Mouse (Mus musculus): ENCODE data around the gene Ddt.

Gene Ddt

DNA sequence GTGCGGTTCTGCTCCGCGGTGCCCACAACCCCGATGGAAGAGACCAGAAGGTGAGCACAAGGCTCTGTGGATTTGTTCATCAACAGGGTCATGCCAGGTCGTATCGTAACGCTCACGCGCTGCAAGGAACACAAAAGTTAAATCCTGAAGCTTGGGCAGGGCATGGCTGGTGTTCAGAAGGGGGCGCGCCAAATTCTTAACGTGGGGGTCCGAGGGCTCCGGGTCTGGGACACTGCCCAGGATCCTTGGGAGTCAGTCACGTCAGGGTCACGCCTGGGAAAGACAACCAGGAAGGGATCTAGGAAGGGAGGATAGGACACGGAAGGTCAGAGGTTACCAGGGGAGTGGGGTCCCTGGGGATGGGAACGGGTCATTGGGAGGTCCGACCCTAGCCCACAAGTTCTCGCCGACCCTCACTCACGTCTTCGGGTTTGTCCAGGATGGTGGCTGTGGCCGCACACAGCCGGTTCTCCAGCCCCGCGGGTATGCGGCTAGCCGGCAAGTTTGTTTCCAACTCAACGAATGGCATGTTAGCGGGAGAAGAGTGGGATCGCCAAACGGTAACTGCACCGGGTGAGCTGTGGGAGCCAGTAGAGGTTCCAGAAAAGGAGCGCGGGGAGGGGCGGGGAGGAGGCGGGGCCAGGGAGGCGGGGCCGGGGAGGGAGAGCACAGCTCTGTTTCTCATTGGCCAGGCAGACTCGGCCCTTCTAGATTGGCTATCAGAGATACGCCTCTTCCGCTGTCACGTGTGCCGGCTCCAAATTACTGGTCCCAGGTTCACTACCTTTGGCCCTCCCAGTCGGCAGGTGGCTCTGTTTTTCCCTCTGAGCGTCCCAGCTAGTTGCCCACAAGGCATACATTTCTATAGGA lies at the start of gene Ddt:
Ddt (minus strand) TSS at position 620 of the 870 bp plus-strand sequence.
- peak; percentile 94 for DNase-seq (ENCODE audit: low read depth, low spot score)

DNA sequence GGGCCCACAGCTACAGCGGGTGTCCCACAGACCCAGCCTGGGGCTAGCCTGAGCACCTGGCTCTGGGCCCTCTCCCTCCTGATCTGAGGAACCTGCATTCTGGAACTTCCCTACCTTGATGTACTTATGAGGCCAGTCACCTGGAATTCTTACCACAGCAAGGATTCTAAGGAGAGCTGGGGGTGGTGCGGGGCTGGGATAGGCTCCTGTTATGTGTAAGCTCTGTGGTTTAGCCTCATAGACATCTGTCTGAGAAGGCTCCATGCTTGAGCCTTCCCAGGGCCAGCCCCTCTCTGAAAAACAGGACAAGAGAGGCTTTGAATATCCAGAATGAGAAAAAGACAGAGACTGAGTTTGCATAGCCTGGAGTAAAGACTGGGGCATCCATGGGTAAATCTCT lies 49.2 kb upstream of the Ddt start, which contains the start of gene Gstt4:
Gstt4 (minus strand) TSS at position 101 of the 400 bp plus-strand sequence.
- no peak for DNase-seq (ENCODE audit: low read depth, low spot score)

DNA sequence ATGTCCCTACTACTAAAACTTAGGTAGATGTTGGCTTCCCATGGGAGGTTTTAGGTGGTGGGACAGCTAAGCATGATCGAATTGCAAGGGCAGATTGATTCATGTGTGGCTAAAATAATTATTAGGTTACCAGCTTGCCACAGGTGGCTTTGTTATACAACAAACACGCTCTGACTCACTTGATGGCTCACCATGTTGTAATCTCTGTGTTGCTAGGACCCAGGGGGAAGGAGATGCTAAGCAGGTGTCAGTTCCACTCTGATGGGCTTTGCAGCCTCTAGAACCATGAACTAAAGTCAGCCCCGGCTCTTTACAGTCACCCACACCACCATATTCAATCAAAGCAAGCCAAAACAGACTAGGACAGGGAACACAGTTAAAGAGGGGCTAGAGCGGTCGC lies 46.7 kb upstream of the Ddt start:
- DNase-seq (ENCODE audit: low read depth, low spot score), result no peak

DNA sequence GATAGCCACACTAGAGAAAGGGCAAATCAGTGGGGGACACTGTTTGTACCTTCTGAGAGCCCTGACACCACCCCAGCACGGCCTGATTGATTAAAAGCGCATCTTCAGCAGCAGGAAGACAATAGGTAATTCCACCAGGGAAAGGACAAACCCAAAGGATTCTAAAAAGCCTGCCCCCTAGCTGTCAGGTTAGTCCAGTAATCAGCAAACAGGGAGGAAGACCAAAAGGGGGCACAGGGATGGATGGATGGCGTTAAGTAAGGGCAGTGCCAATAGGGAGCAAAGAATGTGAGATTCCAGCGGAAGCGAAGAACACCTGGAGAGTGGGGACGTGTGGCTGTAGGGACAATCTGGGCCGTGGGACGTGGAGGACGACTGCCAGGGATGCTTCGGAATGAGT lies 45.4 kb upstream of the Ddt start:
- DNase-seq (ENCODE audit: low read depth, low spot score), result no peak

DNA sequence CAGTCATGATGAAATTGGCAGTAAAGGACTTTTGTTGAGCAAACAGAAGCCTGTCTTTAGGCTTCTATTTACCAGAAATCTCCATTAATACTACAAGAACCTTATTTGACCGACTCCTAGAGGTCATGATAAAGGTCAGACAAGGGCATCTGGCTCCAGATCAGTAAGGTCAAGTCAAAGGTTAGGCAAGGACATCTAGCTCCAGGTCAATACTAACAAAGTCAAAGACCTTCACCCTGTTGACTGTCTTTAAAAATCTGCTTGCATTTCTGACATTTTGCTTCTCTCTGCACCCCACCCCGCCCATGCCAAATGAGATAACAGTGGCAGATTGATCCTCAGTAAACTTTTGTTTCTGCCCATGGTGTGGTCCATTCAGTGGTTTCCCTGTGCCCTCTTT lies 31.0 kb upstream of the Ddt start:
- DNase-seq (ENCODE audit: low read depth, low spot score), result no peak

DNA sequence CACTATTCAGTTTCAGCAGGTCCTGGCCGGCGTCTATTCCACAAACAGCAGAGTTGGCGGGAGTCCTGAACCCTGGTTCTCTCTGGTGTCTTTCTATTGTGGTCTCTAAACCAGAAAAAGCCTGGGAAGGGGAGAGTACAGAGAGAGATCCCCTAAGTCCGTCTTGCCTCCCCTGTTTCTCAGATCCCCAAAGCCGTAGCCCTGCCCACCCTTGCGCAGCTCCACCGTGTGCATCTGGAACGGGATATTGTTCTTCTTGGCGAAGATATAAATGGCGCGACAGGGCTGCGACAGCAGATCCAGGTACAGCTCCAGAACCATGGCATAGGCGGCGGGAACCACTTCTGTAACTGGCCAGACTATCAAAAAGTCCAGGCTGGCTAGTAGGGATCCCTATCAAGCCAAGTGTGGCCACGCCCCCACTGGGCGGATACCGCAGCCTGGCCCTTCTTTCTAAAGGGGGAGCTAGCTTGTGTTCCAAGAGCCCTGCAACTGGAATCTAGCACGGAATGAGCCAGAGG lies 25.0 kb upstream of the Ddt start, which contains the start of gene Gstt1:
Gstt1 (minus strand) TSS at position 409 of the 521 bp plus-strand sequence.
- DNase-seq (ENCODE audit: low read depth, low spot score), result peak; percentile 20

DNA sequence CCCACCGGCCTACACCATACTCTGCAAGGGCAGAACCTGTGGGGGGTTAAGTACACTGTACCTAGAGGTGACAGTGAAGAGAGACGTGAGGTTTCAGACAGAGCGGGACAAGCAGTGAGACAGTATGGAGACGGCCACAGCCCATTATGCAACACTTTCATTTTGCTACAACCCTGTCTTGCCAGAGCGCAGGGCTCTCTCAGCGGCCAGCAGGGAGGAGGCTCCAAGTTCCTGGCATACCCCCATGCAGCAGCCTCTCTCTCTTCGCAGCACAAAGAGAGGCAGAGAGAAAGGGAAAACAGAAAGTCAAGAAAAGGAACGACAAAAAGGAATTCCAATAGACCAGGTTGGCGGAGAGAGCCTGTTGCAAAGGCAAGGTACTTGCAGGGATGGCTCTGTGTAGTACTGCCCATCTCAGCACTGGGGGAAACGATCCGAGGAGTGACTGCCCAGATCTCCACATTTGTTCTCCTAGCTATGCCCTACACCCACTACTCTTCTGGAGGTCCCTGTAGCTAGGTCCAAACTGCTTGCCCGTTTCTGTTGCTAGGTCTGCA lies 24.5 kb upstream of the Ddt start:
- peak; percentile 42 for DNase-seq (ENCODE audit: low read depth, low spot score)

DNA sequence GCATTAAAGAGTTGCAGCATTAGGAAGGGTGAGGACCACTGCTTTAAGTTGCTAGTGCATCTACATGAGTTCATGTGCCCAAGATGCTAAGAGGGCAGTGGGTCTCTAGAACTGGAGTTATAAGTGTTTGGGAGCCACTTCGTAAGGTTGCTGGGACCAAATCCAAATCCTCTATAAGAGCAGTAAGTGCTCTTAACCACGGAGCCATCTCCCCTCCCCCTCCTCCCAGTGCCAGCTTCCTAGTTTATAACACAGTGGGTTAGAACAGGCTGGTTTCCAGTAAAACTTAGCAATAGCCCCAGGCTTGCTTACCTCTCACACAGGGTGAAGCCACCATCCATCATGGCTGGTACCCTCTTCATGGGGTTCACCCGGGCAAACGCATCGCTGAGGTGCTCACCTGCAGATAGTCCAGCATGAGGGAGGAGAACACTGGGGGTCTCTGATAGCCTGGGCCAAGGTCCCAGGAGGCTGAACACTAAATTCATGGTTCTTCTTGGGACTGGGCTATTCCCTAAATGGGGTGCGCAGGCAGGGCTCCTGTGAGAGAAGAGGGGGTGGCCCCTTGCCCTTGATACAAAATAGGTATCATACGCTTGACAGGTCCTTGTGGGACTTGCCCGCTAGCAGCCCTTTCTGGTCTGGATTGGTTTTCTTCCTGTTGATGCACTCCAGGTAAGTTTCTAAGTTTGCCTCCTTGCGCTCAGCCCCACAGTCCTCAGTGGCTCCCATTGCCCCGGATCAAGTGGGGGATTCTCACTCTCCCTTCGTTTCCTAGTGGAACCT lies 23.7 kb upstream of the Ddt start:
- no peak for DNase-seq (ENCODE audit: low read depth, low spot score)

DNA sequence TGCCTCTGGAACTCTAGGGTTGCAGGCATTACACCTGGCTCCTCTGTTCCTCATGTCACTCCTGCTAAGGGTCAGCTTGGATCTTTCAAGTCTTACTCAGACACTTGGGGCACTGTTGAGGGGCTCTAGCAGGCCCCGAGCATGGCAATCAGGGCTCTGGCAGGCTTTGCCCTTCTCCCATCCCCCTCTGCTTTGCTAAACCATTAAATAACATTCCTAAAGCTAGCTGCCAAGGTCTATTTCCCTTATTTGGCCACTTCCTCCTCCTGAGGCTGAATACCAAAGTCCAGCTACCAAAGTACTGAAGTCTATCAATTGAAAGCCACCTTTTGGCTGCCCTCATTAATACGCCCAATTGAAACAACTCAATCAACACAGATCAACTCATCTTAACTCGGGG lies 21.7 kb upstream of the Ddt start:
- DNase-seq (ENCODE audit: low read depth, low spot score), result peak; percentile 49

DNA sequence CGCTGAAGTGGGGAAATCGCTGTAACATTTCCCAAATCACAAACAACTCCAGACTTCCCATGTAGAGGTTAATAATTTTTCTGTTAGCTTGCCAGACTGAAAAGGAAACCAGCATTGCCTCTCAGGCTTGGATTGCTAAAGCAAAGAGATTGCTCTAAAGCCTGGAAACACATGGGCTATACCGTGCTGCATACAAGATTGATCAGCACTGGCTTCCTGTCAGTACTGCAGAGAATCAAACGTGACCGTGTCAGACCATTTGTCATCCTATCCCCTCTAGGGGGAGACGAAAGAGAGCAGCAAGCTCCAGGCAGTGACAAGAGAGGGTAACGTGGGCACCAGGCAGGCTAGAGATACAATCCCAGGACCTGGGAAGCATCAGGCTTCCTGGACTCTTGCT lies 17.6 kb upstream of the Ddt start:
- DNase-seq (ENCODE audit: low read depth, low spot score), result no peak

DNA sequence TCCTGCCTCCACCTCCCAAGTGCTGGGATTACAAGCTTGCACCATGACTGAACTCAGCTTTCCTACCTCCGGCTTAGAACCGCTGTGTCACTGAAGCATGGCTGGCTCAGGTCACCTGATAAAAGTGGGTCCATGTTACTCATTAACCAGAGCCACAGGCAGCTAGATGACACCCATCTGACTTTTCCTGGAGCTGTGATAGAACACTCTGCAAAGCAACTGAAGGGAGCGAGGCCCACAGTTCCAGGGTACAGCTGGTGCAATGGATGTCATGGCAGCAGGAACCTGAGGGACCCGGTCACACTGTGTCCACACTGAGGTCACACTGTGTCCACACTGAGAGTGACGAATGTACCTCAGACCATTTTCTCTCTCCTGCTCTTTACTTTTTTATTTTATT lies 16.6 kb upstream of the Ddt start:
- no peak for DNase-seq (ENCODE audit: low read depth, low spot score)

DNA sequence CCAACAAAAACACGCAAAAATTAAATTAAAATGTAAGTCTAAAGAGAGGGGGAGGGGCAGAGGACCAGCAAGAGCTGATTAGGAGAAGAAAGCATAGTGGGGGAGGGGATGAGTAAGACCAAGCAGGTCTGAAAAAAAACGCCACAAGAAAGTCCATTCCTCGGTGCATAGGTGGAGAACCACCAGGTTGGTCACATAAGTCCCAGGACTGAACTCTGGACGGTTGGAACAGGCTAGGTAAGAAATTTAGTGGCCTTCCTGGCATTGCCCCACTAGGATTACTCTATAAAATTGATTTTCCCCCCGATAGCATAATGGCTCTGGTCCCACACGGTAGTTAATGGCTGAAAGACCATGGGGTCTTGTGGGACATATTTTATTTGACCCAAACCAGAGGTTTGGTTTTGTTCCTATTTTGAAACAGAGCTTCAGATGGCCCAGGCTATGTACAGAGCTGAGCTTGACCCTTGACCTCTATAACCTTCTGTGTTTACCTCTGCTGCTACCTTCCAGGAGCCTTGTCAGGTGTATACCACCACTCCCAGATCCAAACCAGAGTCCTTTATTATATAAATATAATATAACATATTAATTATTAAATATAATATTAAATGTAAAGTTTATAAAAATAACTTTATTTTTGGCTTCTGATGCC lies 16.0 kb upstream of the Ddt start:
- DNase-seq (ENCODE audit: low read depth, low spot score), result no peak

DNA sequence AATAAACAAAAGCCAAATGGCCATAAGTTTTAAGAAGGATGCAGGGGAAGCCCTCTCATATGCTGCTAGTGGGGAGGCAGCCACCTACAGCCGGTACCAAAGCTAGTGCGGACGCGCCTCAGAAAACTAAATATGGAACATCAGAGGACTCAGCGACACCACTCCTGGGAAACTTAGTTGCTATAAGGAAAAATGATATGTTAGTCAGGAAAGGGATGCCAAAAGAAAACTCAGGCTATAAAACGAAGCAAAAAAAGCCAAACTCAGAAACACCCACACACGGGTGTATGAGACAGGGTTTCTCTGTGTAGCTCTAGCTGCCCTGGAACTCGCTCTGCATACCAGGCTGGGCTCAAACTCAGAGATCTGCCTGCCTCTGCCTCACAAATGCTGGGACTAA lies 15.1 kb upstream of the Ddt start:
- DNase-seq (ENCODE audit: low read depth, low spot score), result no peak

DNA sequence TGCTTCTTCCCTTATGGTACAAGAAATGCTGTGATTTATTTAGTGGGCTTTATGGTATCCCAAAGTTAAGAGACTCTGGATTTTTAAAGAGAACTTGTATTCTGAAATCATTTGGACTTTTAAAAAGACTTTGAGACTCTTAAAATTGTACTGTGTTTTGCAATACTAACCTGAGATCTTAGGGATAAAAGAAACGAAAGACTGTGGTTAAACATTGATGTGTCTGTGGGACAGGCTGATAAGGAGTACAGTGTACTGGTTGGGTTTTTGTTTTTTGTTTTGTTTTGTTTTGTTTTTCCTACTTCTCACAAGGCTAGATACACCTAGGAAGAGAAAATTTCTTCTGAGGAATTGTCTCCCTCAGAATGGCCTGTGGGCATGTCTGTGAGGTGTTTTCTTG lies 12.2 kb upstream of the Ddt start:
- DNase-seq (ENCODE audit: low read depth, low spot score), result no peak

DNA sequence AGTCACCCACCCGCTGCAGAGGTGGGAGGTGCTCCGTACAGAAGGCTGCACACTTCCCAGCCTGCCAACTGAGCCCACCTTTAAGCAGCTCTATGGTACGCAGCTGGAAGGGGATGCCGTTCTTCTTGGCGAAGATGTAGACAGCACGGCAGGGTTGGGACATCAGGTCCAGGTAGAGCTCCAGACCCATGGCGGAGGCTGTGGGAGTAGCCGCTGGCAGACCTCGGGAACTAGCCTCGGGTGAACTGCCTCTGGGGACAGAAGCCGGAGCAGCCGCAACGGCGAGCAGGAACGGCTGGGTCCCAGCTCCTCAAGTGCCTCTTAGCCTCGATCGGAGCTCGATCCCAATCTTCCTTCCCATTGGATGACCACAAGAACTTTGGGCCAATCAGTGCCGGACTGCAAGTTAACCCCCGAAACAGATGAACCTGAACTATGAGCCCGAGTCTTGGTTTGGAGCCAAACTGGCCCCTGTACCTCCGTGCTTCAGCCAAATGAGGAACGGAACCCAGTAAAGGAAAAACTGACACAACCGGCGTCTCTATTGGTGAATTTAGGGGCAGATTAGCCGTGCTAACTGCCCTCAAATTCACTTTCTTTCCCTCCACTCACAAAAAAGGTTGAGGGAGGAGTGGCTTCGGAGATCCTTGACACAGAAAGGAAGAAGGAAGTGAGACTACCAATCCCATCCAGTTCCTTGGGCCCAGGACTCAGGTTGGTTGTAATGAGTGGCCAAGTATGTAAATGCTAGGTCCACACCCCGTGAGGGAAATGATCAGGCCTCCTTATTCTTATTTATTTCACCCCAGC lies 7.8 kb upstream of the Ddt start, which contains the start of the genes Gm20441 and Gstt3:
Gm20441 (minus strand) TSS at position 186 of the 810 bp plus-strand sequence.
Gstt3 (minus strand) TSS at position 646 of the 810 bp plus-strand sequence.
- peak; percentile 86 for DNase-seq (ENCODE audit: low read depth, low spot score)

DNA sequence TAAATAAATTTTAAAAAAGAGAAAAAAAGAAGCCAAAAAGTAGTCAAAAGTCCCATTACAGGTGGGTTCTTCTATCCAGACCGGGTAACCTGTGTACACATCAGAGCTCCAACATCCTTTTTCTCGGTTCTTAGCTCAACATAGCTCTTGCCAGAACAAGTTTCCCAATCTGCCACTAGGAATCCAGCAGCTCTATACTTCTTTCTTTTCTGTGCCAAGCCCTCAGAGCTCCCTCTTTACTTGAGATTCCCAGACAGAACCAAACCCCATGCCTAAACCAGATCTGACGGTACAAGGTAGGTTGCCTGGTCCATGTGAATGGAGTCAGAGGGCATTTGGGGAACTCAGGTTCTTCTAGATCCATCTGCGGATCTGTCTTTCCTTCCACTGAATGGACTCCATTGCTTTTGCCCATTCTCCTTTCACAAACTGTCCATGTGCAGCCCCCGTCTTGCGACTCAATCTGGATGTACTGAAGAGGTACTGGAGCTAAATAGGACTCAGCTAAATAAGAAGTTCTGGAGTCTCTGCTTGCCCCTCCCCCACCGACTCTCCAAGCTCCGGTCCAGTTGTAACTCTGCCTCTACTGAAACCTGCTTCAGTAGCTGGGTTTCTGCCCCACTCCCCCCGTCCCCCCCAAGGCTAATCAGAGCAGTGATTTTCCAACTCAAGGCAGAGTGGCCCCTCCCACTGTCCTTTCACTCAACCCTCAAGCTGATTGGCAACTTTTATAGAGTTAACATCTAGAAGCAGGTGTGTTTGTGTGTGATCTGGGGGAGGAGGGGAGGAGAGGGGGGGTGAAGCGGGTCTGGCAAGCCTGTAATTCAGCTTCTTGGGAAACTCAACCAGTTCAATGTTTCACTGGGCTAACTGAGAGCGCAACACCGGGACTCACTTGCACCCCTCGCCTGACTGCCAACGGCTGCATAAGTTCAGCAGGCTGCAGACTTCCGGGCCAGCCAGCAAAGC lies 6.3 kb upstream of the Ddt start:
- DNase-seq (ENCODE audit: low read depth, low spot score), result no peak

DNA sequence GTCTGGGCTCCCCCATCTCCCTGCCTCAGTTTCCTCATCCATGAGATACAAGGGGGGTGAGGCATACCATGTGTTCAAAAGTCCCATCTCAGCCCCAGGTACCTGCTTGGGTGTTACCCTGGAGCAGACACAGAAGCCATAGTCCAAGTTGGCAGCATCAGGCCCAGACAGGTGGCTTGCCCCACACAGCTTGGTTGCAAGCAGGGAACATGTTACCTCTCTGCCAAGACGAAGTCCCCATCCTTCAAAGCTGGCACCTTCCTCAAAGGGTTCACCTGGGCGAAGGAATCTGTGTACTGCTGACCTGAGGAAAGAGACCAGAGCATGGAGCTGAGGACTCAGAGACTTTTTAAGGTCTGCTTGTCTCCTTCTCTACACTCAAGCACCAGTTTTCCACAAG lies 4.7 kb upstream of the Ddt start:
- DNase-seq (ENCODE audit: low read depth, low spot score), result no peak

DNA sequence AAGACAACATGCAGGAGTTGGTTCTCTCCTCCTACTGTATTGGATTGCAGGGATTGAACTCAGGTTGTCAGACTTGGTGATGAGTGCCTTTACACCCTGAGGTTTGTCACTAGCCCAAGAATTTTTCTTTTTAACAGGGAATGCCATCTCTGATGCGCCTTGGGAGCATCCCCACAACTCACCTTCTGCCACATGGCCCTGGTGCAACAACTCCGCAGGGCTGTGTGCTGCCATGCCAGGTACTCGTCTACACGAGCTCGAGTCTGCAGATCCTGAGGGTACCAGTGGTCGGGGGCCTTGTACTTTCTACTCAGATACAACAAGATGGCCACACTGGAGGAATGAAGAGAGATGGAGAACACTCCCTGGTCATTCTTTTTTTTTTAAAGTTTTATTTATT lies 3.3 kb upstream of the Ddt start:
- DNase-seq (ENCODE audit: low read depth, low spot score), result no peak

DNA sequence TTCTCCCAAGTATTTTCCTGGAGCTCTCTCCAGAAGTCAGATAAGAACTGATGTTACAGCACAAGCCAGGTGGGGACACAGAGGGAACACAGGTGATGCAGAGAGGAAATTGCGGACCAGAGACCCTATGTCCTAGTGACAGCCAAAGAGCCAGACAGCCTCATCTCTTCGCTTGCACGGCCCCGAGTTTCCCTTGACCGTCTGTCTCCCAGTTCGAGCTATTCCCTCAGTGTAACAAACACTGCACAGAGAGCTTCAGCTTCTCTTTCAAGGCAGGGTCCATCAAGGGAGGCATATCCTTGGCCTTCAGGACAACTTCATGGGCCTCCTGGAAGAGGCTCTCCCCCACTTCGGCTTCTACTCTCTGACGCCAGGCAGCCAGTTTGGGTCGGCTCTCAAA lies 1.4 kb upstream of the Ddt start:
- DNase-seq (ENCODE audit: low read depth, low spot score), result no peak
